Mouse (Mus musculus): Measurements from ENCODE around the gene Gm45140. TPM values are rescaled to one million over a fixed set of nuclear protein-coding genes. Genes with fewer than 3 reads are reported as not detected.

Gm45140 gene
- polyA plus RNA-seq, 2 experiments from 2014 or later, result 2.5 to 3.6 TPM

- no peak for ATAC-seq
Observed at GRCm38 (mm10) chr6:87842254-87842653, 6.7 kb upstream of the Gm45140 start.

- no peak for ATAC-seq
Observed at GRCm38 (mm10) chr6:87841635-87842034, 6.0 kb upstream of the Gm45140 start.

GRCm38 (mm10) chr6:87839797-87840341, 4.3 kb upstream of the Gm45140 start:
- ATAC-seq, result no peak

- peak; percentile 92 for ATAC-seq
Observed at GRCm38 (mm10) chr6:87838551-87839197, 3.1 kb upstream of the Gm45140 start, which contains the start of gene Isy1. TSS of gene Isy1 (minus strand) at chr6:87838798.

GRCm38 (mm10) chr6:87820366-87820765, 15.2 kb downstream of the Gm45140 start:
- no peak for ATAC-seq

- ATAC-seq, result no peak
Observed at GRCm38 (mm10) chr6:87814486-87814885, 21.1 kb downstream of the Gm45140 start.

GRCm38 (mm10) chr6:87812656-87813055, 22.9 kb downstream of the Gm45140 start:
- ATAC-seq, result no peak

GRCm38 (mm10) chr6:87811675-87812338, 23.8 kb downstream of the Gm45140 start, which contains the start of gene Rab43:
TSS of gene Rab43 (minus strand) at chr6:87812164.
- ATAC-seq, result peak; percentile 70

- peak; percentile 68 for ATAC-seq
Observed at GRCm38 (mm10) chr6:87810713-87811669, 24.6 kb downstream of the Gm45140 start.

- no peak for ATAC-seq
Observed at GRCm38 (mm10) chr6:87810311-87810710, 25.3 kb downstream of the Gm45140 start.

- no peak for ATAC-seq
Observed at GRCm38 (mm10) chr6:87809651-87810161, 25.9 kb downstream of the Gm45140 start.

- ATAC-seq, result no peak
Observed at GRCm38 (mm10) chr6:87809144-87809543, 26.5 kb downstream of the Gm45140 start.

- ATAC-seq, result no peak
Observed at GRCm38 (mm10) chr6:87808521-87808920, 27.1 kb downstream of the Gm45140 start.

- ATAC-seq, result no peak
Observed at GRCm38 (mm10) chr6:87807735-87808440, 27.7 kb downstream of the Gm45140 start.

- ATAC-seq, result no peak
Observed at GRCm38 (mm10) chr6:87806857-87807256, 28.7 kb downstream of the Gm45140 start.

GRCm38 (mm10) chr6:87806028-87806427, 29.6 kb downstream of the Gm45140 start:
- no peak for ATAC-seq

GRCm38 (mm10) chr6:87805448-87805847, 30.1 kb downstream of the Gm45140 start:
- ATAC-seq, result no peak

GRCm38 (mm10) chr6:87804886-87805285, 30.7 kb downstream of the Gm45140 start:
- no peak for ATAC-seq

- ATAC-seq, result no peak
Observed at GRCm38 (mm10) chr6:87804036-87804435, 31.6 kb downstream of the Gm45140 start.

- ATAC-seq, result no peak
Observed at GRCm38 (mm10) chr6:87802462-87802861, 33.1 kb downstream of the Gm45140 start.

- no peak for ATAC-seq
Observed at GRCm38 (mm10) chr6:87799576-87799975, 36.0 kb downstream of the Gm45140 start.

GRCm38 (mm10) chr6:87797321-87797720, 38.3 kb downstream of the Gm45140 start:
- no peak for ATAC-seq
